Mouse (Mus musculus) lung, adult 2 months (tissue): ENCODE data around the gene Nmrk1.

Experiments used
- CTCF ChIP-seq: fragments of 200-500 bp; IDR thresholded peaks from 2 replicates; pipeline ENCODE4 v1.5.1; 2011; ENCODE audit warnings: mild to moderate bottlenecking, low read length, control low read depth; ENCODE audit not compliant: insufficient read depth
- POLR2A ChIP-seq: fragments of 200-500 bp; IDR thresholded peaks from 2 replicates; pipeline ENCODE4 v1.6.1; 2011; ENCODE audit warnings: low read depth, mild to moderate bottlenecking, control low read depth, low read length, borderline replicate concordance; ENCODE audit errors: extremely low read depth

DNA sequence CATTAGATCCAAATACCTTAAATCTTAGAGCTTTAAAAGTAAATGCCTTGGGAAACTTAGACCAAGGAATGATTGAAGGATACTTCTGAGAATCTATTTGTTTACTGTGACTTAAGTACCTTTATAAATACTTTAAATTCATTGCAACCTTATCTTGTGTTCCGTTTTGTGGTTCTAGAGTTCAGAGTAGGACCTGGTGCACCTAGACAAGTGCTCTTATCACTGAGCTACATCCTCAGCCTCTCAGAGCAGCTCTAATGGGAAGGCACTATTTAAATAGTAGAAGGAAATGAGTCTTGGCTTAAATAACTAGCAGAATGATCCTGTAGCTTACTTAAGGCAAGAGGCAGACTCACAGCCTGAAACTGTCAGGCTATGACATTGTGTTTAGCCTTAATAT, 63.8 kb downstream of the Nmrk1 start:
- no peak for TF ChIP-seq CTCF
- TF ChIP-seq POLR2A: no peak
